Mouse (Mus musculus): Measurements from ENCODE around the gene Tln1. TPM values are rescaled to one million over a fixed set of nuclear protein-coding genes. Genes with fewer than 3 reads are reported as not detected.

Tln1 gene
- total and polyA plus RNA-seq, 3 experiments, result 22.9 to 146 (median 112) TPM

DNA sequence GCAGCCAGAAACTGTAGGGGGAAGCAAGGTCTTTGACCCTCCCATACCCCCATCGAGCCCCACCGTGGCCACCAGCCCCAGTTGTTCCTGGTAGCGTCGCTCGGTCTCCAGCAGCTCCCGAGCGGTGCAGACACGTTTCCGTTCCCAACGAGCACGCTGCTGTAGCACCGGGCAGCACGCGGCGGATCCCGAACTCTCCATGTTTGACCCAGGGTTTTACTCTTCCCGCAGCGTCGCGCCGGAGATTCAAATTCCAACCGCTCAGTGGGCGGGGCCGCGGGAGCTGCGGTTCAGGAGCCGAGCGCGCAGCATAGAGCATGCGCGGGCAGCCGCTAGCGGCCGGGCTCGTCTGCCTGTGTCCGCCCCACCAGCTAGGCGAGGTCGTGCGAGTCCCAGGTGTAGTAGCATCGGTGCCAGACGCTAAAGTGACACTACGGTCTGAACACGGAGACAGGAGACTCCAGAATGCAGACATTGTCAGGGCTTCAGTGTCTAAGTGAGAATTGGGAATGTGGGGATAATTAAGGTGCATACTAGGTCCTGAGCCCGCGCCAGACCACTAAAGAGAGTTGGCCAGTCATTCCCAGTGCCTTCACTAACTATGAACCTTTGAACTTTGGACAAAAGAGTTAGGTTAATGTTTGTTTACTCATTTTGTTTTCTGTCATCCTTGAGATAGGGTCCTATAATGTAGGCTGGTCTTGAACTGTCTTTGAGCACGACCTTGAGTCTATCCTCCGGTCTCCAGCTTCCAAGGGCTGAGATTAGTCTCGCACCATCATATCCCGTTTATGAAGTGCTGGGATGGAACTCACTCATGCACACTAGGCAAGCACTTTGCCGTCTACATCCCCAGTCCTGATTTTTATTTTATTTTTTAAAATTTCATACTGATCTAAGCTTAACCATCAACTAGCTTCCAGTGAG, 62.8 kb downstream of the Tln1 start, which contains the start of gene Arhgef39 (continued):
- TF ChIP-seq POLR2AphosphoS2 (IDR thresholded peaks at IDR 0.05; ENCODE audit: low read length) (peak; percentile 54; the same call in 1 of the 2 replicates), USF2 (IDR thresholded peaks at IDR 0.05; ENCODE audit: borderline replicate concordance in 1 of 2, insufficient read depth in 1 of 2, low read depth in 1 of 2, low read length in 2 of 2) (no peak), ZNF384 (IDR thresholded peaks at IDR 0.05; ENCODE audit: low read depth, low read length) (no peak), BHLHE40 (IDR thresholded peaks at IDR 0.05; ENCODE audit: borderline replicate concordance, low read depth, low read length) (no peak), MXI1 (IDR thresholded peaks at IDR 0.05; ENCODE audit: low read depth, low read length) (peak; percentile 78), ZC3H11A (IDR thresholded peaks at IDR 0.05; ENCODE audit: low read depth, low read length) (no peak), CHD1 (IDR thresholded peaks at IDR 0.05; ENCODE audit: low read depth, low read length) (no peak), ZMIZ1 (IDR thresholded peaks at IDR 0.05; ENCODE audit: low read depth, low read length) (peak; percentile 85), GABPA (IDR thresholded peaks at IDR 0.05; ENCODE audit: low read depth, low read length) (no peak), RAD21 (IDR thresholded peaks at IDR 0.05; ENCODE audit: low read depth, low read length) (no peak)

DNA sequence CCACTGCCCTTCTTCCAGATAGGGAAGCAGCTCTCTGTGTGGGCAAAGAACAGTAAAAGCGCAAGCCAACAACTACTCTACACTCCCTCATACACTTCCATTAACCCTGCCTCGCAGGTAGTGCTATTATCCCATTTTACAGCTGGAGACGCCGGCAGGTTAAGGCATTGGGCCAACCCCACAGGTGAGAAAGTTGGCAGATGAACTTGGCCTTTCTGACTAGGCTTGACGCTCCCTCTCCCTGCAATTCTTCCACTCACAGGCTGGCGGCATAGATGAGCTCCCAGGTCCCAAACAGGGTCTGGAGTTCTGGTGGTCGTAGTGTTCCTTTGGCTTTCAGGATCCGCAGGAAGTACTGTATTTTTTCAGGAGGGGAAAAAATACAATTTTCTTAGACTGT, 63.5 kb downstream of the Tln1 start:
- peak; percentile 79 for DNase-seq (ENCODE audit: low read depth, low spot score)
- peak overlapping the region; percentile 88 to 94 for H3K4me3 ChIP-seq (ENCODE audit: control insufficient read depth in 1 of 2, insufficient read depth in 1 of 2, low read depth in 2 of 2, low read length in 2 of 2)
- peak overlapping the region; percentile 93 for H3K9ac ChIP-seq (ENCODE audit: control insufficient read depth, low read depth, low read length, poor library complexity, severe bottlenecking)
- peaks cover 0 to 6% of the 10 kb centered on the region in 2 experiments; a peak in 2 of 4 replicates for H3K36me3 ChIP-seq (ENCODE audit: control insufficient read depth in 1 of 2, insufficient read depth in 2 of 2, low read length in 2 of 2)
- peak overlapping the region; percentile 74 for H3K27ac ChIP-seq (ENCODE audit: control insufficient read depth, low read depth, low read length)
- peaks cover 7 to 22% of the 10 kb centered on the region in 2 experiments for H3K4me1 ChIP-seq (ENCODE audit: control insufficient read depth in 1 of 2, insufficient read depth in 2 of 2, low read length in 2 of 2)
- H3K27me3 ChIP-seq (ENCODE audit: control insufficient read depth in 1 of 2, insufficient read depth in 2 of 2, low read length in 2 of 2), result no peaks in the 10 kb centered on the region
- H3K79me2 ChIP-seq (ENCODE audit: control insufficient read depth, insufficient read depth, low read length, poor library complexity), result peaks cover 8% of the 10 kb centered on the region
- peak; percentile 5 for TF ChIP-seq RAD21 (IDR thresholded peaks at IDR 0.05; ENCODE audit: low read depth, low read length)
- peak in 2 of 3 experiments; percentile 41 to 52; a peak in 4 of 6 replicates for TF ChIP-seq CTCF (IDR thresholded peaks at IDR 0.05 in 2 of 3, conservative IDR thresholded peaks at IDR 0.05 in 1 of 3; ENCODE audit: control insufficient read depth in 1 of 3, insufficient read depth in 1 of 3, low read depth in 2 of 3, low read length in 3 of 3, poor library complexity in 1 of 3, severe bottlenecking in 1 of 3)
- no peak for TF ChIP-seq ETS1 (IDR thresholded peaks at IDR 0.05; ENCODE audit: low read depth, low read length)
- peak; percentile 33; the same call in 1 of the 2 replicates for TF ChIP-seq SMC3 (IDR thresholded peaks at IDR 0.05; ENCODE audit: low read depth, low read length)
- no peak for TF ChIP-seq MAZ (IDR thresholded peaks at IDR 0.05; ENCODE audit: low read depth, low read length)
- H3K9me3 ChIP-seq (replicated peaks; ENCODE audit: insufficient read depth, low read length), result no peaks in the 10 kb centered on the region

GRCm38 (mm10) chr4:43497946-43498345, 64.5 kb downstream of the Tln1 start:
- DNase-seq (ENCODE audit: low read depth, low spot score), result no peak
- peaks cover 13% of the 10 kb centered on the region for H3K79me2 ChIP-seq (ENCODE audit: control insufficient read depth, insufficient read depth, low read length, poor library complexity)
- 0 out of 2 replicates have a peak, but pooled peaks have one; percentile 1 for TF ChIP-seq NRF1 (IDR thresholded peaks at IDR 0.05; ENCODE audit: insufficient read depth, low read depth, low read length, poor library complexity, severe bottlenecking)
- TF ChIP-seq ZMIZ1 (IDR thresholded peaks at IDR 0.05; ENCODE audit: low read depth, low read length), result no peak
- peaks cover 6 to 18% of the 10 kb centered on the region in 2 experiments for H3K4me1 ChIP-seq (ENCODE audit: control insufficient read depth in 1 of 2, insufficient read depth in 2 of 2, low read length in 2 of 2)
- no peaks in the 10 kb centered on the region for H3K27me3 ChIP-seq (ENCODE audit: control insufficient read depth in 1 of 2, insufficient read depth in 2 of 2, low read length in 2 of 2)
- H3K9me3 ChIP-seq (replicated peaks; ENCODE audit: insufficient read depth, low read length), result no peaks in the 10 kb centered on the region
- H3K4me3 ChIP-seq (ENCODE audit: control insufficient read depth in 1 of 2, insufficient read depth in 1 of 2, low read depth in 2 of 2, low read length in 2 of 2), result peak overlapping the region in 1 of 2 experiments; percentile 88; a peak in 1 of 4 replicates
- no peak overlapping the region for H3K9ac ChIP-seq (ENCODE audit: control insufficient read depth, low read depth, low read length, poor library complexity, severe bottlenecking)
- H3K27ac ChIP-seq (ENCODE audit: control insufficient read depth, low read depth, low read length), result no peak overlapping the region
- H3K36me3 ChIP-seq (ENCODE audit: control insufficient read depth in 1 of 2, insufficient read depth in 2 of 2, low read length in 2 of 2), result peaks cover 0 to 2% of the 10 kb centered on the region in 2 experiments; a peak in 2 of 4 replicates

All from MEL (cell line).